Mouse (Mus musculus): Measurements from ENCODE around the gene Meltf. TPM values are rescaled to one million over a fixed set of nuclear protein-coding genes. Genes with fewer than 3 reads are reported as not detected.
A peak's percentile ranks its signal among the peaks of the same experiment; 100 is the strongest.
"Not testable (repeated sequence)": the region's sequence is repeated elsewhere in the genome, so short reads cannot be mapped to it uniquely, and the experiment has no call there.

The Meltf gene
- polyA plus RNA-seq, 1 experiment from 2014 or later = not detected

- Histone ChIP-seq H3K4me1 (ENCODE audit: control insufficient read depth in 2 of 2, insufficient read depth in 2 of 2, low read length in 2 of 2) (peaks cover 9 to 24% of the 10 kb centered on the region in 2 experiments), H3K36me3 (ENCODE audit: control insufficient read depth, insufficient read depth, low read length) (peaks cover 14% of the 10 kb centered on the region; the same call in 1 of the 2 replicates), H3K4me2 (ENCODE audit: low read length) (peak overlapping the region; percentile 85; the same call in 1 of the 2 replicates)
- H3K9ac ChIP-seq (ENCODE audit: low read length); H3K27me3 ChIP-seq (ENCODE audit: control insufficient read depth, insufficient read depth, low read length); H3K4me3 ChIP-seq (ENCODE audit: control insufficient read depth in 1 of 2, insufficient read depth in 1 of 2, low read depth in 1 of 2, low read length in 2 of 2); ATAC-seq (ENCODE audit: insufficient number of reproducible peaks, insufficient read depth, low FRiP score, low read depth); H3K27ac ChIP-seq (replicated peaks in 1 of 2; ENCODE audit: control insufficient read depth in 1 of 2, insufficient read depth in 1 of 2, low read depth in 2 of 2, low read length in 2 of 2); H3K9me3 ChIP-seq (ENCODE audit: control insufficient read depth, low read length): not testable (repeated sequence)
- WGBS = 82% methylated on average over 6 of the region's 6 CpGs
These were observed 67.4 kb downstream of the Meltf start for GRCm38 (mm10) chr16:31945986-31946385.

- H3K4me3 ChIP-seq (ENCODE audit: control insufficient read depth in 1 of 2, insufficient read depth in 1 of 2, low read depth in 1 of 2, low read length in 2 of 2) = peak overlapping the region; percentile 60 to 89
- ATAC-seq (ENCODE audit: insufficient number of reproducible peaks, insufficient read depth, low FRiP score, low read depth) = no peak
These were observed 68.7 kb downstream of the Meltf start for GRCm38 (mm10) chr16:31947333-31947732.

GRCm38 (mm10) chr16:31947901-31948316, 69.3 kb downstream of the Meltf start:
- Histone ChIP-seq H3K4me3 (ENCODE audit: control insufficient read depth in 1 of 2, insufficient read depth in 1 of 2, low read depth in 1 of 2, low read length in 2 of 2) (peak overlapping the region; percentile 60 to 89), H3K9ac (ENCODE audit: low read length) (peak overlapping the region; percentile 91), H3K27me3 (ENCODE audit: control insufficient read depth, insufficient read depth, low read length) (no peaks in the 10 kb centered on the region), H3K4me1 (ENCODE audit: control insufficient read depth in 2 of 2, insufficient read depth in 2 of 2, low read length in 2 of 2) (peaks cover 9 to 24% of the 10 kb centered on the region in 2 experiments), H3K4me2 (ENCODE audit: low read length) (peak overlapping the region; percentile 85), H3K9me3 (ENCODE audit: control insufficient read depth, low read length) (no peaks in the 10 kb centered on the region), H3K27ac (replicated peaks in 1 of 2; ENCODE audit: control insufficient read depth in 1 of 2, insufficient read depth in 1 of 2, low read depth in 2 of 2, low read length in 2 of 2) (peak overlapping the region; percentile 89 to 95), H3K36me3 (ENCODE audit: control insufficient read depth, insufficient read depth, low read length) (peaks cover 30% of the 10 kb centered on the region)
- no peak; the same call in 1 of the 2 replicates for ATAC-seq (ENCODE audit: insufficient number of reproducible peaks, insufficient read depth, low FRiP score, low read depth)
- under 1% methylated on average over 38 of the region's 38 CpGs for WGBS

More at GRCm38 (mm10) chr16:31947333-31947732, 68.7 kb downstream of the Meltf start:
- Histone ChIP-seq H3K9me3 (ENCODE audit: control insufficient read depth, low read length) (no peaks in the 10 kb centered on the region), H3K9ac (ENCODE audit: low read length) (peak overlapping the region; percentile 91), H3K4me2 (ENCODE audit: low read length) (peak overlapping the region; percentile 85), H3K36me3 (ENCODE audit: control insufficient read depth, insufficient read depth, low read length) (peaks cover 28% of the 10 kb centered on the region), H3K27me3 (ENCODE audit: control insufficient read depth, insufficient read depth, low read length) (no peaks in the 10 kb centered on the region), H3K27ac (replicated peaks in 1 of 2; ENCODE audit: control insufficient read depth in 1 of 2, insufficient read depth in 1 of 2, low read depth in 2 of 2, low read length in 2 of 2) (peak overlapping the region in 1 of 2 experiments; percentile 95; a peak in 3 of 4 replicates), H3K4me1 (ENCODE audit: control insufficient read depth in 2 of 2, insufficient read depth in 2 of 2, low read length in 2 of 2) (peaks cover 9 to 24% of the 10 kb centered on the region in 2 experiments)
- WGBS = 24% methylated on average over 8 of the region's 8 CpGs

- Histone ChIP-seq H3K27me3 (ENCODE audit: control insufficient read depth, insufficient read depth, low read length) (no peaks in the 10 kb centered on the region), H3K36me3 (ENCODE audit: control insufficient read depth, insufficient read depth, low read length) (peaks cover 30% of the 10 kb centered on the region), H3K9me3 (ENCODE audit: control insufficient read depth, low read length) (no peaks in the 10 kb centered on the region), H3K27ac (replicated peaks in 1 of 2; ENCODE audit: control insufficient read depth in 1 of 2, insufficient read depth in 1 of 2, low read depth in 2 of 2, low read length in 2 of 2) (peak within 1 kb of the TSS; percentile 89 to 95), H3K4me2 (ENCODE audit: low read length) (peak within 1 kb of the TSS; percentile 87), H3K9ac (ENCODE audit: low read length) (peak within 1 kb of the TSS; percentile 91), H3K4me3 (ENCODE audit: control insufficient read depth in 1 of 2, insufficient read depth in 1 of 2, low read depth in 1 of 2, low read length in 2 of 2) (peak within 1 kb of the TSS; percentile 60 to 89), H3K4me1 (ENCODE audit: control insufficient read depth in 2 of 2, insufficient read depth in 2 of 2, low read length in 2 of 2) (peaks cover 9 to 24% of the 10 kb centered on the region in 2 experiments)
- under 1% methylated on average over 55 of the region's 55 CpGs for WGBS
- peak; percentile 88 for ATAC-seq (ENCODE audit: insufficient number of reproducible peaks, insufficient read depth, low FRiP score, low read depth)
These were observed 69.8 kb downstream of the Meltf start, which contains the start of the genes 0610012G03Rik and Ncbp2 for GRCm38 (mm10) chr16:31948345-31948774. Gene 0610012G03Rik, minus strand, starts transcription at chr16:31948494. Gene Ncbp2, plus strand, starts transcription at chr16:31948513.

Other genes with a start within 250 kb of the Meltf start
- gene Dlg1, start 215.4 kb upstream of the Meltf start, polyA plus RNA-seq (2014; fragmentation: Nextera tagmentation; extraction: Ambion mirVana) = 18.5 and 21.9 TPM in 2 replicates
- 0.12 and 0.47 TPM in 2 replicates for gene Pigz, start 55.0 kb downstream of the Meltf start, polyA plus RNA-seq (2014; fragmentation: Nextera tagmentation; extraction: Ambion mirVana)
- 131 and 132 TPM in 2 replicates for gene 0610012G03Rik, start 69.7 kb downstream of the Meltf start, polyA plus RNA-seq (2014; fragmentation: Nextera tagmentation; extraction: Ambion mirVana)
- 67.1 and 69.9 TPM in 2 replicates for gene Ncbp2, start 69.7 kb downstream of the Meltf start, polyA plus RNA-seq (2014; fragmentation: Nextera tagmentation; extraction: Ambion mirVana)
- 6.7 and 6.9 TPM in 2 replicates for gene Senp5, start 124.5 kb downstream of the Meltf start, polyA plus RNA-seq (2014; fragmentation: Nextera tagmentation; extraction: Ambion mirVana)
- 23.5 and 26.2 TPM in 2 replicates for gene Pak2, start 200.5 kb downstream of the Meltf start, polyA plus RNA-seq (2014; fragmentation: Nextera tagmentation; extraction: Ambion mirVana)
- gene Pigx, start 220.9 kb downstream of the Meltf start, polyA plus RNA-seq (2014; fragmentation: Nextera tagmentation; extraction: Ambion mirVana) = 74.4 and 91.6 TPM in 2 replicates
- 18.5 and 25.0 TPM in 2 replicates for gene Cep19, start 221.0 kb downstream of the Meltf start, polyA plus RNA-seq (2014; fragmentation: Nextera tagmentation; extraction: Ambion mirVana)

Measured in heart, embryonic 14.5 days (tissue).